Mouse (Mus musculus): ENCODE data around the gene Krt78. TPM values are rescaled to one million over a fixed set of nuclear protein-coding genes. Genes with fewer than 3 reads are reported as not detected.
"Not testable (repeated sequence)": the region's sequence is repeated elsewhere in the genome, so short reads cannot be mapped to it uniquely, and the experiment has no call there.

The Krt78 gene
- 0.07 TPM in 1 of 2 replicates, not detected in the other for polyA plus RNA-seq (2014; fragmentation: Nextera tagmentation; extraction: Ambion mirVana)

GRCm38 (mm10) chr15:101954187-101954586, at the start of gene Krt78:
Krt78 (minus strand) TSS chr15:101954287.
- no peak within 1 kb of the TSS for H3K27ac ChIP-seq
- no peak within 1 kb of the TSS for H3K9ac ChIP-seq
- no peak within 1 kb of the TSS for H3K4me3 ChIP-seq (replicated peaks; ENCODE audit: low read length)
- ATAC-seq (ENCODE audit: low FRiP score) (no peak), DNase-seq (ENCODE audit: low spot score) (no peak)
- H3K4me1 ChIP-seq (replicated peaks; ENCODE audit: control insufficient read depth, insufficient read depth, low read length): no peaks in the 10 kb centered on the region
- H3K27me3 ChIP-seq (ENCODE audit: control insufficient read depth, insufficient read depth, low read length): no peaks in the 10 kb centered on the region
- H3K36me3 ChIP-seq (replicated peaks; ENCODE audit: control insufficient read depth, insufficient read depth): no peaks in the 10 kb centered on the region
- H3K4me2 ChIP-seq (replicated peaks): no peak within 1 kb of the TSS
- 82% methylated on average over 9 of the region's 9 CpGs for WGBS
- H3K9me3 ChIP-seq (ENCODE audit: control insufficient read depth, low read length): no peaks in the 10 kb centered on the region

GRCm38 (mm10) chr15:102003516-102003915, 49.4 kb upstream of the Krt78 start:
- WGBS: 17% methylated on average over 12 of the region's 12 CpGs
- peaks cover 54% of the 10 kb centered on the region for H3K27me3 ChIP-seq (ENCODE audit: control insufficient read depth, insufficient read depth, low read length)
- H3K9me3 ChIP-seq (ENCODE audit: control insufficient read depth, low read length): no peaks in the 10 kb centered on the region
- peaks cover 26% of the 10 kb centered on the region for H3K4me1 ChIP-seq (replicated peaks; ENCODE audit: control insufficient read depth, insufficient read depth, low read length)
- H3K4me3 ChIP-seq (replicated peaks; ENCODE audit: low read length): peak overlapping the region; percentile 14
- H3K9ac ChIP-seq: no peak overlapping the region
- ATAC-seq (ENCODE audit: low FRiP score) (no peak), DNase-seq (ENCODE audit: low spot score) (no peak)
- peak overlapping the region; percentile 47 for H3K4me2 ChIP-seq (replicated peaks)
- H3K36me3 ChIP-seq (replicated peaks; ENCODE audit: control insufficient read depth, insufficient read depth): no peaks in the 10 kb centered on the region
- no peak overlapping the region for H3K27ac ChIP-seq

GRCm38 (mm10) chr15:102002646-102003488, 48.8 kb upstream of the Krt78 start:
- Histone ChIP-seq H3K9me3 (ENCODE audit: control insufficient read depth, low read length) (no peaks in the 10 kb centered on the region), H3K4me2 (replicated peaks) (peak overlapping the region; percentile 47), H3K4me1 (replicated peaks; ENCODE audit: control insufficient read depth, insufficient read depth, low read length) (peaks cover 21% of the 10 kb centered on the region), H3K4me3 (replicated peaks; ENCODE audit: low read length) (peak overlapping the region; percentile 14), H3K27ac (no peak overlapping the region), H3K9ac (peak overlapping the region; percentile 42; the same call in 1 of the 2 replicates), H3K27me3 (ENCODE audit: control insufficient read depth, insufficient read depth, low read length) (peaks cover 54% of the 10 kb centered on the region), H3K36me3 (replicated peaks; ENCODE audit: control insufficient read depth, insufficient read depth) (no peaks in the 10 kb centered on the region)
- WGBS: 3% methylated on average over 34 of the region's 34 CpGs
- DNase-seq (ENCODE audit: low spot score) (no peak), ATAC-seq (ENCODE audit: low FRiP score) (no peak)

GRCm38 (mm10) chr15:101999676-102000335, 45.7 kb upstream of the Krt78 start:
- peaks cover 5% of the 10 kb centered on the region; the same call in 1 of the 2 replicates for H3K9me3 ChIP-seq (ENCODE audit: control insufficient read depth, low read length)
- H3K36me3 ChIP-seq (replicated peaks; ENCODE audit: control insufficient read depth, insufficient read depth): no peaks in the 10 kb centered on the region
- WGBS: 90% methylated on average over 11 of the region's 11 CpGs
- no peak overlapping the region for H3K27ac ChIP-seq
- peaks cover 39% of the 10 kb centered on the region for H3K27me3 ChIP-seq (ENCODE audit: control insufficient read depth, insufficient read depth, low read length)
- ATAC-seq (ENCODE audit: low FRiP score) (no peak), DNase-seq (ENCODE audit: low spot score) (no peak)
- no peak overlapping the region for H3K4me3 ChIP-seq (replicated peaks; ENCODE audit: low read length)
- no peak overlapping the region for H3K9ac ChIP-seq
- H3K4me2 ChIP-seq (replicated peaks): no peak overlapping the region
- H3K4me1 ChIP-seq (replicated peaks; ENCODE audit: control insufficient read depth, insufficient read depth, low read length): 0 out of 2 replicates have a peak, but pooled peaks cover 7% of the 10 kb centered on the region

GRCm38 (mm10) chr15:101999156-101999555, 45.1 kb upstream of the Krt78 start:
- Histone ChIP-seq H3K27ac (no peak overlapping the region), H3K36me3 (replicated peaks; ENCODE audit: control insufficient read depth, insufficient read depth) (no peaks in the 10 kb centered on the region), H3K27me3 (ENCODE audit: control insufficient read depth, insufficient read depth, low read length) (peaks cover 32% of the 10 kb centered on the region), H3K9ac (no peak overlapping the region), H3K4me3 (replicated peaks; ENCODE audit: low read length) (no peak overlapping the region), H3K9me3 (ENCODE audit: control insufficient read depth, low read length) (peaks cover 5% of the 10 kb centered on the region; the same call in 1 of the 2 replicates), H3K4me2 (replicated peaks) (no peak overlapping the region), H3K4me1 (replicated peaks; ENCODE audit: control insufficient read depth, insufficient read depth, low read length) (0 out of 2 replicates have a peak, but pooled peaks cover 7% of the 10 kb centered on the region)
- 90% methylated on average over 11 of the region's 11 CpGs for WGBS
- ATAC-seq (ENCODE audit: low FRiP score) (no peak), DNase-seq (ENCODE audit: low spot score) (no peak)

GRCm38 (mm10) chr15:101996450-101997078, 42.5 kb upstream of the Krt78 start:
- not testable (repeated sequence) for H3K4me2 ChIP-seq (replicated peaks); ATAC-seq (ENCODE audit: low FRiP score); H3K27ac ChIP-seq; H3K9me3 ChIP-seq (ENCODE audit: control insufficient read depth, low read length); DNase-seq (ENCODE audit: low spot score); H3K9ac ChIP-seq; H3K4me3 ChIP-seq (replicated peaks; ENCODE audit: low read length); H3K36me3 ChIP-seq (replicated peaks; ENCODE audit: control insufficient read depth, insufficient read depth); H3K4me1 ChIP-seq (replicated peaks; ENCODE audit: control insufficient read depth, insufficient read depth, low read length); H3K27me3 ChIP-seq (ENCODE audit: control insufficient read depth, insufficient read depth, low read length)
- 81% methylated on average over 10 of the region's 11 CpGs for WGBS

- Histone ChIP-seq H3K27ac (no peak overlapping the region), H3K27me3 (ENCODE audit: control insufficient read depth, insufficient read depth, low read length) (peaks cover 6% of the 10 kb centered on the region), H3K4me2 (replicated peaks) (no peak overlapping the region), H3K9ac (no peak overlapping the region), H3K36me3 (replicated peaks; ENCODE audit: control insufficient read depth, insufficient read depth) (no peaks in the 10 kb centered on the region), H3K4me1 (replicated peaks; ENCODE audit: control insufficient read depth, insufficient read depth, low read length) (no peaks in the 10 kb centered on the region), H3K9me3 (ENCODE audit: control insufficient read depth, low read length) (peaks cover 5% of the 10 kb centered on the region; the same call in 1 of the 2 replicates), H3K4me3 (replicated peaks; ENCODE audit: low read length) (no peak overlapping the region)
- 88% methylated on average over 4 of the region's 4 CpGs for WGBS
- ATAC-seq (ENCODE audit: low FRiP score) (no peak), DNase-seq (ENCODE audit: low spot score) (no peak)
These were observed 41.6 kb upstream of the Krt78 start for GRCm38 (mm10) chr15:101995484-101996236.

- H3K4me3 ChIP-seq (replicated peaks; ENCODE audit: low read length): no peak overlapping the region
- no peaks in the 10 kb centered on the region for H3K4me1 ChIP-seq (replicated peaks; ENCODE audit: control insufficient read depth, insufficient read depth, low read length)
- DNase-seq (ENCODE audit: low spot score) (no peak), ATAC-seq (ENCODE audit: low FRiP score) (no peak)
- H3K27ac ChIP-seq: no peak overlapping the region
- no peaks in the 10 kb centered on the region for H3K36me3 ChIP-seq (replicated peaks; ENCODE audit: control insufficient read depth, insufficient read depth)
- 85% methylated on average over 6 of the region's 6 CpGs for WGBS
- no peak overlapping the region for H3K4me2 ChIP-seq (replicated peaks)
- H3K9ac ChIP-seq: no peak overlapping the region
- H3K27me3 ChIP-seq (ENCODE audit: control insufficient read depth, insufficient read depth, low read length): 0 out of 2 replicates have a peak, but pooled peaks cover 4% of the 10 kb centered on the region
- H3K9me3 ChIP-seq (ENCODE audit: control insufficient read depth, low read length): peaks cover 5% of the 10 kb centered on the region; the same call in 1 of the 2 replicates
These were observed 40.3 kb upstream of the Krt78 start for GRCm38 (mm10) chr15:101994365-101994764.
